Mouse (Mus musculus): Measurements from ENCODE around the gene Ctnna3. TPM values are rescaled to one million over a fixed set of nuclear protein-coding genes. Genes with fewer than 3 reads are reported as not detected.
"Not testable (repeated sequence)": the region's sequence is repeated elsewhere in the genome, so short reads cannot be mapped to it uniquely, and the experiment has no call there.

The Ctnna3 gene
- polyA plus RNA-seq, 1 experiment: 0.25 TPM

GRCm38 (mm10) chr10:63410162-63410956 is 19.5 kb upstream of the Ctnna3 start:
- TF ChIP-seq POLR2A (IDR thresholded peaks at IDR 0.05; ENCODE audit: borderline replicate concordance, extremely low read depth, insufficient read depth, insufficient read length, poor library complexity, severe bottlenecking) (no peak), CTCF (IDR thresholded peaks at IDR 0.05; ENCODE audit: borderline replicate concordance, extremely low read depth, insufficient read depth, insufficient read length) (no peak)
- peak; percentile 55 for DNase-seq (ENCODE audit: low read depth)

DNA sequence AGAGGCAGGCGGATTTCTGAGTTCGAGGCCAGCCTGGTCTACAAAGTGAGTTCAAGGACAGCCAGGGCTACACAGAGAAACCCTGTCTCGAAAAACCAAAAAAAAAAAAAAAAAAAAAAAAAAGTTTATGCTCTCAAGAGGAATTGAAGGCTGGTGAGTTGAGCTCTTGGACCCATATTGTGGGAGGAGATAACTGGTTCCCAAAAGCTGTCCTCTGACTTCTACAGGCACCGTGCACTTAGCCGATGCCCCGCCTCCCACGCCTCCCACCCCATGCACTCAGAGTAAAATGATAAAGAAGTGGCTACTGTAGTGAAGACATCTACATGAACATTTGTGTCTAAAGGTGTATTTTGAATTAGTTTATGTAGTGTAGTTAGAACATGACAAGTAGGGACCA is 18.2 kb upstream of the Ctnna3 start:
- not testable (repeated sequence) for DNase-seq (ENCODE audit: low read depth)

DNA sequence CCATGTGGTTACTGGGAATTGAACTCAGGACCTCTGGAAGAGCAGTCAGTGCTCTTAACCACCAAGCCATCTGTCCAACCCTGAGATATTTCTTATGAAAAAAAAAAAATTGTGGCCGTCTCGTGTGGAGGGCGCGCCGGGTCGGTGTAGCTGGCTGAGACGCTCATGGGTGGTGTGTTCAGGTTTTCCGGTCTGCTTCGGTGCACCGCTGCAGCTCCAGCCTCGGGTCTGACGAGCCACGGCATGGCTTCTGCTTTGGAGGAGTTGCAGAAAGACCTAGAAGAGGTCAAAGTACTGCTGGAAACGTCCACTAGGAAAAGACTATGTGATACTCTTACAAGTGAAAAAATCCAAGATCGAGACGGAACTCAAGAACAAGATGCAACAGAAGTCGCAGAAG is 17.1 kb upstream of the Ctnna3 start:
- DNase-seq (ENCODE audit: low read depth): no peak
- TF ChIP-seq CTCF (IDR thresholded peaks at IDR 0.05; ENCODE audit: borderline replicate concordance, extremely low read depth, insufficient read depth, insufficient read length) (no peak), POLR2A (IDR thresholded peaks at IDR 0.05; ENCODE audit: borderline replicate concordance, extremely low read depth, insufficient read depth, insufficient read length, poor library complexity, severe bottlenecking) (no peak)

GRCm38 (mm10) chr10:63415287-63415686 is 14.6 kb upstream of the Ctnna3 start:
- DNase-seq (ENCODE audit: low read depth): no peak
- TF ChIP-seq POLR2A (IDR thresholded peaks at IDR 0.05; ENCODE audit: borderline replicate concordance, extremely low read depth, insufficient read depth, insufficient read length, poor library complexity, severe bottlenecking): no peak
- TF ChIP-seq CTCF (IDR thresholded peaks at IDR 0.05; ENCODE audit: borderline replicate concordance, extremely low read depth, insufficient read depth, insufficient read length): no peak

DNA sequence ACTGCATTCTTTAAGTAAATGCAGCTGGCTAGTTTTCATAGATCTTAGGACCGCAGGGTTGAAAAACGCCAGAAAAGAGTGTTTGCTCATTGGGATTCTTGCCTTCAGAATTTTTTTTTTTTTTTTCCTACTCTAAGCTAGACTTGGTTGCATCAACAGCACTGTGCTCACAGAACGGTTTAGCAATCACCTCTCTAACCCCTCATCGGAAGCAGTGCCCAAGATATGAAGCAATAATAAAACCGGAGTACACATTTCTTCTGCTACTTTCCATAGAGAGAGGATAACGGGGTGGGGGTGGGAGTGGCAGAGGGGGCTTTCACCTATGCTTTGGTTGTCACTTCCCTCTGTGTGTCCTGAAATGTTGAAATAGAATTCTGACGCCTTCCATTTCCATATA is 14.0 kb upstream of the Ctnna3 start:
- TF ChIP-seq POLR2A (IDR thresholded peaks at IDR 0.05; ENCODE audit: borderline replicate concordance, extremely low read depth, insufficient read depth, insufficient read length, poor library complexity, severe bottlenecking): no peak
- TF ChIP-seq CTCF (IDR thresholded peaks at IDR 0.05; ENCODE audit: borderline replicate concordance, extremely low read depth, insufficient read depth, insufficient read length): no peak
- no peak for DNase-seq (ENCODE audit: low read depth)

DNA sequence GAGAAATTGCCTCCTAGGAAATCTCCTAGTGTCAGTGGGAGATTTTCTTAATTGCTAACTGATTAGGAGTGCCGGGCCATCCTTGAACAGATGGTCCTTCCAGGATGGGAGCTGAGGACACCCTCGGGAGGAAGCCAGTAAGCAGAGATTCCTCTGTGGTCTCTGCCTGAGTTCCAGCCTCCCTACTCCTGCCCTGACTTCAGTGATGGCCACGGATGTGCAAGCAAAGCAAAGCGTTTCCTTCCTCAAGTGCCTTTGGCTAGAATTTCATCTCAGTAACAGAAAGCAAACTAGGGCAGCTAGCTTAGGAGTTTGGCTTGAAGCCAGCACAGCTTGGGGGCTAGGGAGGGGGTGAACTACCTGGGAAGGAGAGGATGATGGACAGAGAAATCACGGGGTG is 12.8 kb upstream of the Ctnna3 start:
- DNase-seq (ENCODE audit: low read depth): no peak
- TF ChIP-seq POLR2A (IDR thresholded peaks at IDR 0.05; ENCODE audit: borderline replicate concordance, extremely low read depth, insufficient read depth, insufficient read length, poor library complexity, severe bottlenecking) (no peak), CTCF (IDR thresholded peaks at IDR 0.05; ENCODE audit: borderline replicate concordance, extremely low read depth, insufficient read depth, insufficient read length) (no peak)

GRCm38 (mm10) chr10:63421739-63422735 is 7.9 kb upstream of the Ctnna3 start, which contains the start of gene Gm7075:
Gm7075 (minus strand) TSS chr10:63421789.
- TF ChIP-seq POLR2A (IDR thresholded peaks at IDR 0.05; ENCODE audit: borderline replicate concordance, extremely low read depth, insufficient read depth, insufficient read length, poor library complexity, severe bottlenecking) (no peak), CTCF (IDR thresholded peaks at IDR 0.05; ENCODE audit: borderline replicate concordance, extremely low read depth, insufficient read depth, insufficient read length) (peak; percentile 55; the same call in 1 of the 2 replicates)
- peak; percentile 27 for DNase-seq (ENCODE audit: low read depth)

GRCm38 (mm10) chr10:63422736-63422992 is 7.2 kb upstream of the Ctnna3 start:
- TF ChIP-seq POLR2A (IDR thresholded peaks at IDR 0.05; ENCODE audit: borderline replicate concordance, extremely low read depth, insufficient read depth, insufficient read length, poor library complexity, severe bottlenecking) (no peak), CTCF (IDR thresholded peaks at IDR 0.05; ENCODE audit: borderline replicate concordance, extremely low read depth, insufficient read depth, insufficient read length) (peak; percentile 44; the same call in 1 of the 2 replicates)
- peak; percentile 35 for DNase-seq (ENCODE audit: low read depth)

GRCm38 (mm10) chr10:63423591-63424474 is 6.1 kb upstream of the Ctnna3 start:
- no peak for DNase-seq (ENCODE audit: low read depth)
- TF ChIP-seq POLR2A (IDR thresholded peaks at IDR 0.05; ENCODE audit: borderline replicate concordance, extremely low read depth, insufficient read depth, insufficient read length, poor library complexity, severe bottlenecking) (no peak), CTCF (IDR thresholded peaks at IDR 0.05; ENCODE audit: borderline replicate concordance, extremely low read depth, insufficient read depth, insufficient read length) (no peak)

- TF ChIP-seq POLR2A (IDR thresholded peaks at IDR 0.05; ENCODE audit: borderline replicate concordance, extremely low read depth, insufficient read depth, insufficient read length, poor library complexity, severe bottlenecking) (no peak), CTCF (IDR thresholded peaks at IDR 0.05; ENCODE audit: borderline replicate concordance, extremely low read depth, insufficient read depth, insufficient read length) (peak; percentile 25; the same call in 1 of the 2 replicates)
- DNase-seq (ENCODE audit: low read depth): peak; percentile 40
Observed at GRCm38 (mm10) chr10:63424475-63424814, 5.5 kb upstream of the Ctnna3 start.

GRCm38 (mm10) chr10:63427146-63427545 is 2.8 kb upstream of the Ctnna3 start:
- DNase-seq (ENCODE audit: low read depth): no peak
- TF ChIP-seq POLR2A (IDR thresholded peaks at IDR 0.05; ENCODE audit: borderline replicate concordance, extremely low read depth, insufficient read depth, insufficient read length, poor library complexity, severe bottlenecking) (no peak), CTCF (IDR thresholded peaks at IDR 0.05; ENCODE audit: borderline replicate concordance, extremely low read depth, insufficient read depth, insufficient read length) (no peak)

All from brain, embryonic 14.5 days (tissue).